In genomic region chr15:99030585-99031387, GRCm38 (mm10) we compare ENCODE assay signal across 8 mouse cellular contexts. TPM values are rescaled to one million over a fixed set of nuclear protein-coding genes. Genes with fewer than 3 reads are reported as not detected.
DNase-seq lines count a peak whose midpoint lies in the region; ATAC-seq lines count a peak whose summit lies in the region.

No protein-coding gene starts in this region.

- WGBS in forebrain, embryonic 16.5 days: 19% methylated on average over 26 of the region's 26 CpGs

- H3K9me3 ChIP-seq in forebrain, embryonic 16.5 days (ENCODE audit: control insufficient read depth, low read length): no peaks in the 10 kb centered on the region

- DNase-seq in CD4-positive helper T cell, adult 2 months (ENCODE audit: low read depth, low spot score): peak; percentile 66
- DNase-seq in adrenal gland, adult 2 months: peak; percentile 88
- DNase-seq in kidney, adult 9 months: peak; percentile 69
- DNase-seq in lung, postnatal 10 days: peak; percentile 60
- peak; percentile 60 for DNase-seq in spleen, adult 12 weeks (ENCODE audit: low spot score)
- DNase-seq in layer of hippocampus, postnatal 25 days (ENCODE audit: extremely low spot score in 1 of 2, low spot score in 1 of 2): no peak
- DNase-seq in left cerebral cortex, postnatal 36 days (ENCODE audit: low spot score in 2 of 2): no peak

- intact Hi-C loops in left cerebral cortex, postnatal 36 days (cut with DNase I): no loop called here

- H3K9ac ChIP-seq in forebrain, embryonic 16.5 days (replicated peaks; ENCODE audit: low read depth, low read length): peak overlapping the region; percentile 52

- H3K27ac ChIP-seq in forebrain, embryonic 16.5 days (ENCODE audit: low read length): no peak overlapping the region

- ATAC-seq in forebrain, embryonic 16.5 days: no peak

- no peaks in the 10 kb centered on the region; the same call in 1 of the 2 replicates for H3K27me3 ChIP-seq in forebrain, embryonic 16.5 days (replicated peaks; ENCODE audit: control insufficient read depth, insufficient read depth, low read length)

- H3K4me1 ChIP-seq in forebrain, embryonic 16.5 days (replicated peaks; ENCODE audit: control insufficient read depth, insufficient read depth, low read length): peaks cover 21% of the 10 kb centered on the region

- peak overlapping the region; percentile 70 for H3K4me2 ChIP-seq in forebrain, embryonic 16.5 days (ENCODE audit: low read length)

- no peaks in the 10 kb centered on the region for H3K36me3 ChIP-seq in forebrain, embryonic 16.5 days (ENCODE audit: control insufficient read depth, insufficient read depth)

- peak overlapping the region; percentile 44 for H3K4me3 ChIP-seq in forebrain, embryonic 16.5 days (replicated peaks; ENCODE audit: low read length)

RNA-seq across cellular contexts. Expression of gene Tuba1c, which starts 1.1 kb away (rescaled TPM):
- total RNA-seq in adrenal gland, adult 2 months (2021): 100 to 1,000 TPM; 270 to 284 TPM
- polyA plus RNA-seq in adrenal gland, adult 2 months (2012; rRNA removed): 205 and 318 TPM in 2 replicates
- polyA plus RNA-seq in forebrain, embryonic 16.5 days (2015; fragmentation: Nextera tagmentation; extraction: Ambion mirVana): 42.1 and 48.9 TPM in 2 replicates
- total RNA-seq in layer of hippocampus, postnatal 25 days (2021): 10 to 100 TPM; 62.5 to 77.9 TPM
- total RNA-seq in left cerebral cortex, postnatal 36 days (2021): 10 to 100 TPM; 60.3 to 78.5 TPM

RNA-seq across cellular contexts. Expression of gene Prph, which starts 24.2 kb away (rescaled TPM):
- total RNA-seq in adrenal gland, adult 2 months (2021): under 1 TPM; 0.43 to 0.86 TPM
- polyA plus RNA-seq in adrenal gland, adult 2 months (2012; rRNA removed): 2.4 and 8.5 TPM in 2 replicates
- 1.3 and 2.2 TPM in 2 replicates for polyA plus RNA-seq in forebrain, embryonic 16.5 days (2015; fragmentation: Nextera tagmentation; extraction: Ambion mirVana)
- total RNA-seq in layer of hippocampus, postnatal 25 days (2021): 1 to 10 TPM; 1.2 to 1.4 TPM
- total RNA-seq in left cerebral cortex, postnatal 36 days (2021): 1 to 10 TPM in 1 of 2 experiments, under 1 TPM in 1; 0.97 to 1.8 TPM

RNA-seq across cellular contexts. Expression of gene Troap, which starts 43.6 kb away (rescaled TPM):
- total RNA-seq in adrenal gland, adult 2 months (2021): under 1 TPM; 0.73 to 0.78 TPM
- 2.8 and 5.2 TPM in 2 replicates for polyA plus RNA-seq in adrenal gland, adult 2 months (2012; rRNA removed)
- polyA plus RNA-seq in forebrain, embryonic 16.5 days (2015; fragmentation: Nextera tagmentation; extraction: Ambion mirVana): 15.9 and 17.3 TPM in 2 replicates
- under 1 TPM; 0.63 to 0.69 TPM for total RNA-seq in layer of hippocampus, postnatal 25 days (2021)
- total RNA-seq in left cerebral cortex, postnatal 36 days (2021): under 1 TPM in 1 of 2 experiments, not detected in 1; 0.32 TPM

RNA-seq across cellular contexts. Expression of gene C1ql4, which starts 56.8 kb away (rescaled TPM):
- not detected for total RNA-seq in adrenal gland, adult 2 months (2021)
- polyA plus RNA-seq in adrenal gland, adult 2 months (2012; rRNA removed): not detected in 2 replicates
- 0.71 TPM in 1 of 2 replicates, not detected in the other for polyA plus RNA-seq in forebrain, embryonic 16.5 days (2015; fragmentation: Nextera tagmentation; extraction: Ambion mirVana)
- not detected for total RNA-seq in layer of hippocampus, postnatal 25 days (2021)
- not detected for total RNA-seq in left cerebral cortex, postnatal 36 days (2021)

Comparison
In these comparisons a context has a peak if more than half of its experiments do, and no peak if none do; other contexts are left out.
1. DNase-seq: peak in CD4-positive helper T cell, adult 2 months (single experiment), adrenal gland, adult 2 months (single experiment), kidney, adult 9 months (single experiment), lung, postnatal 10 days (single experiment) and spleen, adult 12 weeks (single experiment); none in layer of hippocampus, postnatal 25 days (0 of 2) and left cerebral cortex, postnatal 36 days (0 of 2).